Mouse (Mus musculus): Measurements from ENCODE around the gene Nat8. TPM values are rescaled to one million over a fixed set of nuclear protein-coding genes. Genes with fewer than 3 reads are reported as not detected.
"Not testable (repeated sequence)": the region's sequence is repeated elsewhere in the genome, so short reads cannot be mapped to it uniquely, and the experiment has no call there.

Gene Nat8
- not detected for total RNA-seq (2021)

GRCm38 (mm10) chr6:85831796-85832321 is at the start of gene Nat8:
Nat8 (minus strand) TSS chr6:85832082.
- DNase-seq (ENCODE audit: low spot score), result no peak
- intact Hi-C loops (cut with DNase I), result loop anchor here (5.0 kb wide), 1 partner anchor 175 kb away; no protein-coding TSS in a partner anchor

- DNase-seq (ENCODE audit: low spot score); intact Hi-C loops (cut with DNase I): not testable (repeated sequence)
These were observed 37.1 kb upstream of the Nat8 start, which contains the start of gene Nat8f2 for GRCm38 (mm10) chr6:85869006-85869405. Nat8f2 (minus strand) TSS chr6:85869158.

DNA sequence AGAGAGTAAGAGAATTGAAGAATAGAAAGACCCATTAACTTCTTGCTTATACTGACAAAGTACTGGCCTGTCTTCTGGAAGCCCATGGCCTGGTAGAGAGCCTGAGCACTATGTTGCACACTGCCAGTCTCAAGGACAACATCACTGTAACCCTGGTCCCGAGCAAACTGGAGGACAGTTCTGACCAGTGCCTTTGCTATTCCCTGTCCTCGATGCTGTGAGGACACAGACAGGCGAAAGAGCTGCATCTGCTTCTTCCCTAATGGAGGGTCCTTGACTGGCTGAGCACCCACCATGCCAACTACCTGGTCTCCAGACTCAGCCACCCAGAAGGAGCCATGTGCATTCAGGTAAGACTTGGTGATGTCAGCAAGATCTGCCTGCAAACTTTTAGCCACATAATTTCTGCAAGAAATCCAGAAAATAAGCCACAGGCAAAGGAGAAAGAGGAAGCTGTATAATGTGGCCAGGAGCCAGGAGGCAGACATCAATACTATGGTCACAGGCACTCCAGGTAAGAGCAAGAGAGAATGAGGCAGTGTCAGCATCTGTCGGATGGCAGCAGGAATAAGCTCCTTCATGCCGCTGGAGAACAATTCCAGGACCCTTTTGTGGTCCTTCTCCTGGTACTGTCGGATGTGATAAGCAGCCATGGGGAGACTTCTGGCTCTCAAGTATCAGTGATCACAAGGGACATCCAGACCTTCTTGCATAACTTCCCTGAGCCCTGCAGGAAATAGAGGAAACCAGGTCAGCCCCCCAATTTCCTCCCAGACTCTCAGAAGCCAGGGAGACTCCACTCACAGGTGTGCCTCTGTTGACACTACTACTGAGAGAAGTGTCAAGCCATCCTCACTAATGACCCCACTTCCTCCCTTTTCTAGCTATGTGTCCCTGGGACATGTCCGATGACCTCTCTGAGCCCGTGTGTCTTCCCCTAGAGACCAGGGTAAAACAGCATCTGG is 36.1 kb upstream of the Nat8 start:
- DNase-seq (ENCODE audit: low spot score), result no peak
- intact Hi-C loops (cut with DNase I), result no loop called here

GRCm38 (mm10) chr6:85866995-85867394 is 35.1 kb upstream of the Nat8 start:
- intact Hi-C loops (cut with DNase I); DNase-seq (ENCODE audit: low spot score): not testable (repeated sequence)

DNA sequence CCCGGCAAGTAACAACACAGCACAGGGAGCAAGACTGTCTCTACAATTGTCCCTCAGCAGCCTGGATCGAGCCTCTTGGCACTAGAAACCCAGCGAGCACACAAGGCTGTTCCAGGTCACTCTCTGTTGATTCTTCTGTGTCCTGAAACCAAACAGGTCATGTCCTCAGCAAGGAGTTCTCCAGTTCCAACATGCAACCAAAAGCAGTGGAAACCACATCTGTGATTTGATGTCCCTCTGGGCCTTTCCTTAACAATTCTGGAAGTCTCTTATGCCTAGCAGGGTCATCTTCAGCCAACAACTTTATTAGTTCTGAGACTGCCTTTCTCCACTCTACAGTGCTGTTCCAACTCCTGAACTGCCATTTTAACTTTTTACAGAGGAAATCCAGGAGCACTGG is 34.3 kb upstream of the Nat8 start:
- intact Hi-C loops (cut with DNase I); DNase-seq (ENCODE audit: low spot score): not testable (repeated sequence)

DNA sequence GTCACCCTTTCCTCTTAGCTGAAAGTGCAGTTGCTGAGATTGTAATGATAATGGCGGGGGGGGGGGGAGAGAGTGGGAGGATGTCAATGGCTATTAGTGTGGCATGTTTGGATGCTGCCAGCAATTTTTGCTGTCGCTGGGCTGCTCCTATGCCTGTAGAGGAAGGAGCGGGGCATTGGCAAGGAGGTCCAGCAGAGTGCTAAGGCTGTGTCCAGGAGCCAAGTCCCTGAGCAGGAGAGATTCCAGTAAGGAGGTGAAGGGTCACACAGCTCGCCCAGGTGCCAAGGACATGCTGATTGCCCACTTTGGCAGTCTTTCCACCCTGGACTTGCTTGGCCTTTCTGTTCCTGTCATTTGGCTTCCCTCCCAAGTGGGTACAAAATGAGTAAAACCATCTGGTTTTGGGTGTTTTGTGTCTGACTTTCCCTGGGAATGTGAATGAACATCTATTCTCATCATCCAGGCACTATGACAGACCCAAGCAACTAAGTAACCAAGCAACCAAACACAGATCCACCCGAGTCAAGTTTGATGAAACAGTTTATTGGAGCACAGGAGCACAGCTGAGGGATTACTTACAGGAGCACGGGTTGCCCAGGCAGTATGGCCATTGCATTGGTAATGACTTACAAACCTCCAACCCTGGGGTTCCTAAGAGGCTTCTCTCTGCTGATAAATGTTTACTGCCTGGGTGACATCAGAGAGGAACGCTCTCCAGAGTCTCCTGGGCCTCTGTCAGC is 33.2 kb upstream of the Nat8 start:
- DNase-seq (ENCODE audit: low spot score), result not testable (repeated sequence)

DNA sequence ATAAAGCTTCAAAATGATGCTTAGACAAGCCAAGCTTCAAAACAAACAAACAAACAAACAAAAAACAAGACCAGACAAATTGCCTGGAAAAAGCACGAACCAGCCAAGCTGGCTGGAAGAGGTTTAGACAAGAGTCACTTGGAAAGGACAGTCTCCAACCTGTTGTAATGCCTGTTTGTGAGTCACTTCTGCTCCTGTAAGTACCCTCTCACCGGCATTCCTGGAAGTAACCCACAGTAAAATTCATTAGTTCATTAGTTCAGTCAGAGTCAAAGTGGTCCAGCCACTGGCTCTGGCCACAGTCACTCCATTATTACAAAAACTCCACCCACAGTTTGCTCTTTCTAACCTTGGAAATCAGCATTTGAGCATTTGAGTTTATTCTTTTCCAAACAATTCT is 32.0 kb upstream of the Nat8 start:
- intact Hi-C loops (cut with DNase I), result no loop called here
- DNase-seq (ENCODE audit: low spot score), result no peak

More for the DNA sequence above, 33.2 kb upstream of the Nat8 start:
- intact Hi-C loops (cut with DNase I), result not testable (repeated sequence)

DNA sequence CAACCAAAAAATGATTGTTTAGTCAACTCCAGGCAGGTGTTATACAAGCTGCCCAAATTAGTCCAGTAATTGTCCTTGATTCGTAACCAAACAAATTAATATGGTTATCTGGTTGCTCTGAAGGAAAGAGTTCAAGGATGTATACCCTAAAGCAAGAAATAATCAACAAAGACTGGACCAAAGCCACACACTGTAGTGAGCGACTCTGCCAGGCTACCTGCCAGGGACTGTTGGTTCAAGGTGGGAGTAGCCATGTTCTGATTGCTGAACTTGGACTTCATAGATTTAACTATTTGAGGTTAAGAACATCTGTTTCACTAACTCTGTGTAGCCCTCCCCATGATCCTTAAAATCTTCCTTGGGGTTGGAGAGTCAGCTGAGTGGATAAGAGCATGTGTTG is 31.3 kb upstream of the Nat8 start:
- intact Hi-C loops (cut with DNase I), result no loop called here
- no peak for DNase-seq (ENCODE audit: low spot score)

DNA sequence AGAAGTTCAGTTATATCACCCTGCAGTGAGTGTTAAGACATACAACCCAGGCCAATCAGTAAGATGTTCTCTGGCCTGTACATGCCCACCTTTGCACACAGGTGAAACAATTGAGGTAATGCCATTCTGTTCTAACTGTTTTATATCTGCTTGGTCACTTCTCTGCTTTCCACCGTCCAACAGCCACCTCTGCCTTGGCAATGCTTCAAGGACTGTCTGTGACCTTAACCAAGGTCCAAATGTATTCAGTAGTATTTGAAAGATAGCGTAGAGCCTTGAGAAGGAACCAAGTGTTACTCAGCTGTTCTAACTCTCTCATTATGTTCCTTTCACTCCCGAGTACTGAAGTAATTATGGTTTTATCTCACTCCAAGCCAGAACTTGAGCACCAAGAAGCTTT is 30.7 kb upstream of the Nat8 start:
- no peak for DNase-seq (ENCODE audit: low spot score)
- intact Hi-C loops (cut with DNase I), result no loop called here

- intact Hi-C loops (cut with DNase I), result no loop called here
- no peak for DNase-seq (ENCODE audit: low spot score)
These were observed 29.4 kb upstream of the Nat8 start for GRCm38 (mm10) chr6:85861247-85861646.

DNA sequence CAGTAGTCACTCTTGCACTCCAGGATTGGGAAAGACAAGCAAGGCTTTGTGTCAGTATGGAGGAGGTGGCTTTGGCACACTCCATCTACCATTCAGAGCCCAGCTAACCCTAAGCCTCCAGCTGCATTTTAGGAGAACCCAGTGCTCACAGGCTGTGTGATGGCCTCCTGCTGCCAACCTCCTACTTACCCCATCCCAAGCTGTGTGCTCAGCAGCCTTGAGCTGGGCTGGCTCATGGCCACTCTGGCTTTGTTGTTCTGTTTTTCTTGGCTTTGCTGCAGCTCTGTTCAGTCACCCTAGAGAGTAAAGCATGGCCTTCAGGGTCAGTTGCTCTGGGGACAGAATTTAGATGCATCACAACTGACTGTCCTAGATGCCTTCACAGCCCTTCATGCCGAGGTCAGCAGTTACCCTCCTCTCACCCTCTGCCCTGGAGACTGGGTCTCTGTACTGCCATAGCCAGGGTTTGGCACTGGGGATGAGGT is 24.4 kb upstream of the Nat8 start:
- intact Hi-C loops (cut with DNase I), result no loop called here

DNA sequence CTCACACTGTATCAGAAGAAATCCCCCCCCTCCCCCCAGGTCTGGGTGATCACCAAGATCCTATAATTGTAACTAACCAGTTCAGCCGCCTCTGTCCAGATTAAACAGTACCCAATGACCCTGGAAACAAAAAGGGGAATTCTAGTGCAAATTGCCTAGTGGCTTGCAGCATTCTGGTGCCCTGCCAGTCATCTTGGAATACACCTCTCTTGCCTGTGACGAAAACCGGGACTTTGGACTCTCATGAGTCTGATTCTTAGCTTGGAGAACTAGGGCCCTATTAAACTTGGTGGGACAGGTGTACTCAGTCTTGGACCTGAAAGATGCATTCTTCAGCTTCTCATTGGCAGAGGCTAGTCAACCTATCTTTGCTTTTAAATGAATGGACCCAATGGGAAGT is 21.6 kb upstream of the Nat8 start:
- DNase-seq (ENCODE audit: low spot score), result no peak
- intact Hi-C loops (cut with DNase I), result no loop called here

More for the DNA sequence above, 24.4 kb upstream of the Nat8 start:
- peak; percentile 63 for DNase-seq (ENCODE audit: low spot score)

DNA sequence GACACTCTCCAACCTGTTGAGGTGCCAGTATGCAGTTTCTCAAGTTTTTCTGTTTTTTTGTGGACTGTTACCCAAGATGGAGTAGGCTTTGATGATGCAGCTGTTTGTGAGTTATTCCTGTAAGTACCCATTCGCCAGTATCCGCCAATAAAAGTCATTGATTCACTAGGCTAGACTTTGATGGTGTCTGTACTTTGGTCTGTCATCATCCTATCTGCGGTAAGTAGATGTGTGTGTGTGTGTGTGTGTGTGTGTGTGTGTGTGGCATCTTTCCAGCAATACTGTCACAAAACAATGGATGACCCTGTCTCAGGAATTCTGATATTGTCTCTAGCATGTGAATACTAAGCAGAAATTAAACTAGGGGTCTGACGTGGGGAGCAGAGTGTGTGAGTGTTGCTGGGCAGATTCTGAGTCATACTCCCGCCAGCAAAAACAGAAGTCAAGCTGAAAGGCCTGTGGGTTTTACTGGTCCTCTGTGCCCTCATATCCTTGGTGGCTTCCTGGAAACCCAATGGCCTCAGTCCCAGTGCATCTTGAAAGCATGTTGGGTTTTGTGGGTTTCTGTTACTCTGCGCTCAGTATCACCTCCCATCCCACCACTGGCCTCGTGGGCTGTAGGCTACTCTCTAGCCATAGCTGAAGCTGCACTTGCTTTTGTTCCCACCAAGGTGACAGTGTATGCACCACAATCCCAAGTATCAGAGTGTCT is 19.3 kb upstream of the Nat8 start:
- intact Hi-C loops (cut with DNase I), result no loop called here
- no peak for DNase-seq (ENCODE audit: low spot score)

DNA sequence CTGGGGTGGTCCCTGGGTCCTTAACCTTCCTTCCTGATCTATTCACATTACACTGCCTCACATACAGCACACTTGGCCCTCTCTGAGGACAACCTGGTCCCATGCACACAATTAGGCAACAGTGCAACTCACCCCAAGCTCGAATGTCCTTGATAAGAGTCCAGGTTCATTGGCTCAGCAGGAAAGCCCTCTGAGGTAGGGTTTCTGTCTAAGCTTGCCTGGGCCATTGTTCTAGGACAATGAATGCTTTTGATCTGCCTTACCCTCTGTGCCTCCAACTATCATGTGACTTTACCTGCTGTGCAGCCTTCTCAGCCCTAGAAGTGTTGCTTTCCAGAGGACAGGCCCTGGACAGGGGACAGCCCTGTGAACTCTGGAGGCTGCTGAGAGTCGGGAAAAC is 17.4 kb upstream of the Nat8 start:
- intact Hi-C loops (cut with DNase I), result no loop called here
- DNase-seq (ENCODE audit: low spot score), result no peak

GRCm38 (mm10) chr6:85848140-85848539 is 16.3 kb upstream of the Nat8 start:
- intact Hi-C loops (cut with DNase I), result no loop called here
- no peak for DNase-seq (ENCODE audit: low spot score)

GRCm38 (mm10) chr6:85846921-85847320 is 15.0 kb upstream of the Nat8 start:
- intact Hi-C loops (cut with DNase I), result no loop called here
- no peak for DNase-seq (ENCODE audit: low spot score)

DNA sequence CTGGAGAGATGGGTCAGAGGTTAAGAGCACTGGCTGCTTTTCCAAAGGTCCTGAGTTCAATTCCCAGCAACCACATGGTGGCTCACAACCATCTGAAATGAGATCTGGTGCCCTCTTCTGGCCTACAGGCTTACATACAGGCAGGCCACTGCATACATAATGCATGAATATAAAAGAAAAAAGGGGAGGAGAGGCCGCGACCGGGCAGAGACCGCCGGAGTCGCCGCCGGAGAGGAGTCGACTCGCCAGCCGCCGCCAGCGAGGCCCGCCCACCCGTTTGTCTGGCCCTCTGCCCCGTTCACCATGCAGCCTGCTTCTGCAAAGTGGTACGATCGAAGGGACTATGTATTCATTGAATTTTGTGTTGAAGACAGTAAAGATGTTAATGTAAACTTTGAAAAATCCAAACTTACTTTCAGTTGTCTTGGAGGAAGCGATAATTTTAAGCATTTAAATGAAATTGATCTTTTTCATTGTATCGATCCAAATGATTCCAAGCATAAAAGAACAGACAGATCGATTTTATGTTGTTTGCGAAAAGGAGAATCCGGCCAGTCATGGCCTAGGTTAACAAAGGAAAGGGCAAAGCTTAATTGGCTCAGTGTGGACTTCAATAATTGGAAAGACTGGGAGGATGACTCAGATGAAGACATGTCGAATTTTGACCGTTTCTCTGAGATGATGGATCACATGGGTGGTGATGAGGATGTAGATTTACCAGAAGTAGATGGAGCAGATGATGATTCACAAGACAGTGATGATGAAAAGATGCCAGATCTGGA is 12.0 kb upstream of the Nat8 start:
- intact Hi-C loops (cut with DNase I); DNase-seq (ENCODE audit: low spot score): not testable (repeated sequence)

GRCm38 (mm10) chr6:85839982-85840381 is 8.1 kb upstream of the Nat8 start:
- DNase-seq (ENCODE audit: low spot score), result no peak

GRCm38 (mm10) chr6:85838674-85839073 is 6.8 kb upstream of the Nat8 start:
- intact Hi-C loops (cut with DNase I), result loop anchor here (2.0 kb wide), 1 partner anchor 56 kb away; no protein-coding TSS in a partner anchor

More at GRCm38 (mm10) chr6:85839982-85840381, 8.1 kb upstream of the Nat8 start:
- intact Hi-C loops (cut with DNase I), result loop anchor here (2.0 kb wide), 1 partner anchor 55 kb away; no protein-coding TSS in a partner anchor

More at GRCm38 (mm10) chr6:85838674-85839073, 6.8 kb upstream of the Nat8 start:
- DNase-seq (ENCODE audit: low spot score), result no peak

All from heart, postnatal 25 days (tissue).